Mouse (Mus musculus) urinary bladder, postnatal 10 days (tissue): ENCODE data around the gene Mff.

ENCODE experiments used
- DNase-seq: peaks from one replicate; pipeline ENCODE4 v3.0.0; 2022; ENCODE audit warnings: low spot score

Mff gene

GRCm38 (mm10) chr1:82771022-82771586 is 46.4 kb downstream of the Mff start, which contains the start of gene Gm47791:
Gm47791 (minus strand) TSS chr1:82771243.
- DNase-seq, result no peak

GRCm38 (mm10) chr1:82772428-82772827 is 47.7 kb downstream of the Mff start:
- DNase-seq, result no peak

GRCm38 (mm10) chr1:82773208-82773607 is 48.5 kb downstream of the Mff start:
- no peak for DNase-seq

- no peak for DNase-seq
These were observed 50.6 kb downstream of the Mff start for GRCm38 (mm10) chr1:82775293-82775692.

- DNase-seq, result no peak
These were observed 54.8 kb downstream of the Mff start for GRCm38 (mm10) chr1:82779388-82779966.

- no peak for DNase-seq
These were observed 58.9 kb downstream of the Mff start for GRCm38 (mm10) chr1:82783559-82783958.

GRCm38 (mm10) chr1:82785546-82785945 is 60.9 kb downstream of the Mff start:
- no peak for DNase-seq

GRCm38 (mm10) chr1:82787414-82787813 is 62.7 kb downstream of the Mff start:
- no peak for DNase-seq

GRCm38 (mm10) chr1:82788070-82788469 is 63.4 kb downstream of the Mff start:
- DNase-seq, result no peak

- no peak for DNase-seq
These were observed 66.4 kb downstream of the Mff start for GRCm38 (mm10) chr1:82791105-82791504.

GRCm38 (mm10) chr1:82792238-82792637 is 67.5 kb downstream of the Mff start:
- DNase-seq, result no peak

- no peak for DNase-seq
These were observed 68.4 kb downstream of the Mff start for GRCm38 (mm10) chr1:82793110-82793509.

GRCm38 (mm10) chr1:82793986-82794385 is 69.3 kb downstream of the Mff start:
- DNase-seq, result no peak

- no peak for DNase-seq
These were observed 70.5 kb downstream of the Mff start for GRCm38 (mm10) chr1:82795211-82795610.

GRCm38 (mm10) chr1:82795702-82796443 is 71.2 kb downstream of the Mff start:
- DNase-seq, result no peak

GRCm38 (mm10) chr1:82797088-82797487 is 72.4 kb downstream of the Mff start:
- no peak for DNase-seq

- DNase-seq, result no peak
These were observed 73.6 kb downstream of the Mff start for GRCm38 (mm10) chr1:82798304-82798703.

GRCm38 (mm10) chr1:82798922-82799321 is 74.2 kb downstream of the Mff start:
- DNase-seq, result no peak

- no peak for DNase-seq
These were observed 76.6 kb downstream of the Mff start for GRCm38 (mm10) chr1:82801105-82801783.
